Mouse (Mus musculus) kidney, embryonic 15.5 days (tissue): ENCODE measurements around the gene Nxpe2. TPM values are rescaled to one million over a fixed set of nuclear protein-coding genes. Genes with fewer than 3 reads are reported as not detected.
"Not testable (repeated sequence)": the region's sequence is repeated elsewhere in the genome, so short reads cannot be mapped to it uniquely, and the experiment has no call there.

Experiments used
- ATAC-seq: fragments of 200-750 bp; cut with Nextera tagmentation; replicated peaks from 2 replicates; pipeline ENCODE4 v1.8.0; 2017; ENCODE audit warnings: moderate TSS enrichment; ENCODE audit not compliant: low FRiP score
- H3K27ac ChIP-seq: fragments of 300-500 bp; sonication (generic); 2 replicates; pipeline ENCODE4 v1.5.1; 2015; ENCODE audit warnings: mild to moderate bottlenecking, inconsistent platforms
- H3K27me3 ChIP-seq: fragments of 300-500 bp; sonication (generic); 2 replicates; pipeline ENCODE4 v1.6.1; 2015; ENCODE audit warnings: inconsistent platforms
- H3K36me3 ChIP-seq: fragments of 300-500 bp; sonication (generic); 2 replicates; pipeline ENCODE4 v1.6.1; 2015; ENCODE audit warnings: inconsistent platforms
- H3K4me1 ChIP-seq: fragments of 300-500 bp; sonication (generic); 2 replicates; pipeline ENCODE4 v1.6.1; 2015; ENCODE audit warnings: inconsistent platforms
- H3K4me2 ChIP-seq: fragments of 300-500 bp; sonication (generic); 2 replicates; pipeline ENCODE4 v1.6.1; 2015; ENCODE audit warnings: moderate library complexity, mild to moderate bottlenecking, inconsistent platforms
- H3K4me3 ChIP-seq: fragments of 300-500 bp; sonication (generic); replicated peaks from 2 replicates; pipeline ENCODE4 v1.5.1; 2015; ENCODE audit warnings: mild to moderate bottlenecking, inconsistent platforms
- H3K9ac ChIP-seq: fragments of 300-500 bp; sonication (generic); 2 replicates; pipeline ENCODE4 v1.6.1; 2015; ENCODE audit warnings: mild to moderate bottlenecking, inconsistent platforms
- H3K9me3 ChIP-seq: fragments of 300-500 bp; sonication (generic); replicated peaks from 2 replicates; pipeline ENCODE4 v1.6.1; 2016; ENCODE audit warnings: inconsistent platforms
- WGBS: fragments of 180-500 bp; shearing (Covaris S2); methylation state at CpG from one replicate; pipeline ENCODE4 v1.1.7; 2015; ENCODE audit warnings: mixed read lengths; 5-methylcytosine and 5-hydroxymethylcytosine counted together
- polyA plus RNA-seq: library from polyadenylated mRNA; unstranded; fragments of >200 nt; fragmentation: Nextera tagmentation; extraction: Ambion mirVana; gene quantifications from 2 replicates; pipeline ENCODE4 v1.2.1, GENCODE M21; 2015

Gene Nxpe2
- polyA plus RNA-seq, 1 experiment from 2014 or later, result 2.7 TPM

GRCm38 (mm10) chr9:48345456-48345855 lies 7.8 kb downstream of the Nxpe2 start:
- H3K27me3 ChIP-seq, result no peaks in the 10 kb centered on the region
- ATAC-seq, result no peak
- 0 out of 2 replicates have a peak, but pooled peaks cover 2% of the 10 kb centered on the region for H3K4me1 ChIP-seq
- no peaks in the 10 kb centered on the region for H3K36me3 ChIP-seq
- no peak overlapping the region for H3K4me3 ChIP-seq
- H3K4me2 ChIP-seq, result no peak overlapping the region
- H3K9ac ChIP-seq, result no peak overlapping the region
- WGBS, result 80% methylated on average over 9 of the region's 9 CpGs
- no peak overlapping the region for H3K27ac ChIP-seq
- no peaks in the 10 kb centered on the region for H3K9me3 ChIP-seq

- Histone ChIP-seq H3K27ac (no peak overlapping the region), H3K4me1 (0 out of 2 replicates have a peak, but pooled peaks cover 2% of the 10 kb centered on the region), H3K4me2 (no peak overlapping the region), H3K4me3 (no peak overlapping the region), H3K27me3 (no peaks in the 10 kb centered on the region), H3K36me3 (no peaks in the 10 kb centered on the region), H3K9ac (no peak overlapping the region), H3K9me3 (no peaks in the 10 kb centered on the region)
- ATAC-seq, result peak; percentile 74; the same call in 1 of the 2 replicates
- WGBS, result 76% methylated on average over 10 of the region's 10 CpGs
Measured at GRCm38 (mm10) chr9:48340708-48341380, 12.4 kb downstream of the Nxpe2 start.

- ATAC-seq, result no peak
- Histone ChIP-seq H3K36me3 (no peaks in the 10 kb centered on the region), H3K27ac (no peak overlapping the region), H3K9ac (no peak overlapping the region), H3K4me2 (no peak overlapping the region), H3K9me3 (no peaks in the 10 kb centered on the region), H3K27me3 (no peaks in the 10 kb centered on the region), H3K4me1 (0 out of 2 replicates have a peak, but pooled peaks cover 2% of the 10 kb centered on the region), H3K4me3 (no peak overlapping the region)
- WGBS, result 64% methylated on average over 5 of the region's 5 CpGs
Measured at GRCm38 (mm10) chr9:48339563-48339962, 13.7 kb downstream of the Nxpe2 start.

- Histone ChIP-seq H3K9me3 (no peaks in the 10 kb centered on the region), H3K36me3 (no peaks in the 10 kb centered on the region), H3K27me3 (no peaks in the 10 kb centered on the region), H3K4me2 (no peak overlapping the region), H3K4me1 (0 out of 2 replicates have a peak, but pooled peaks cover 2% of the 10 kb centered on the region), H3K4me3 (no peak overlapping the region), H3K27ac (no peak overlapping the region), H3K9ac (no peak overlapping the region)
- WGBS, result 74% methylated on average over 4 of the region's 4 CpGs
- ATAC-seq, result no peak
Measured at GRCm38 (mm10) chr9:48338783-48339455, 14.3 kb downstream of the Nxpe2 start.

- Histone ChIP-seq H3K27me3 (no peaks in the 10 kb centered on the region), H3K4me2 (no peak overlapping the region), H3K4me1 (no peaks in the 10 kb centered on the region), H3K9me3 (no peaks in the 10 kb centered on the region), H3K9ac (no peak overlapping the region), H3K27ac (no peak overlapping the region), H3K36me3 (no peaks in the 10 kb centered on the region), H3K4me3 (no peak overlapping the region)
- 90% methylated on average over 7 of the region's 7 CpGs for WGBS
- ATAC-seq, result no peak
Measured at GRCm38 (mm10) chr9:48329597-48329996, 23.7 kb downstream of the Nxpe2 start.

GRCm38 (mm10) chr9:48326338-48326737 lies 26.9 kb downstream of the Nxpe2 start:
- no peak for ATAC-seq

GRCm38 (mm10) chr9:48315825-48316224 lies 37.4 kb downstream of the Nxpe2 start:
- ATAC-seq, result no peak
- Histone ChIP-seq H3K4me2 (no peak overlapping the region), H3K9me3 (no peaks in the 10 kb centered on the region), H3K27ac (no peak overlapping the region), H3K27me3 (no peaks in the 10 kb centered on the region), H3K9ac (no peak overlapping the region), H3K4me1 (no peaks in the 10 kb centered on the region), H3K36me3 (no peaks in the 10 kb centered on the region), H3K4me3 (no peak overlapping the region)
- WGBS, result 73% methylated on average over 1 of the region's 1 CpGs

More at GRCm38 (mm10) chr9:48326338-48326737, 26.9 kb downstream of the Nxpe2 start:
- Histone ChIP-seq H3K9ac (no peak overlapping the region), H3K4me3 (no peak overlapping the region), H3K36me3 (no peaks in the 10 kb centered on the region), H3K4me2 (no peak overlapping the region), H3K27ac (no peak overlapping the region), H3K4me1 (no peaks in the 10 kb centered on the region), H3K27me3 (no peaks in the 10 kb centered on the region), H3K9me3 (no peaks in the 10 kb centered on the region)
- WGBS, result 86% methylated on average over 9 of the region's 9 CpGs

GRCm38 (mm10) chr9:48314194-48314593 lies 39.1 kb downstream of the Nxpe2 start:
- Histone ChIP-seq H3K9ac (no peak overlapping the region), H3K27me3 (no peaks in the 10 kb centered on the region), H3K9me3 (no peaks in the 10 kb centered on the region), H3K27ac (peak overlapping the region; percentile 67; the same call in 1 of the 2 replicates), H3K4me1 (no peaks in the 10 kb centered on the region), H3K36me3 (no peaks in the 10 kb centered on the region), H3K4me3 (no peak overlapping the region), H3K4me2 (no peak overlapping the region)
- no peak for ATAC-seq
- WGBS, result 53% methylated on average over 3 of the region's 3 CpGs

- no peaks in the 10 kb centered on the region for H3K4me1 ChIP-seq
- no peak for ATAC-seq
- 77% methylated on average over 5 of the region's 5 CpGs for WGBS
- H3K4me2 ChIP-seq, result no peak overlapping the region
- H3K9ac ChIP-seq, result no peak overlapping the region
- no peaks in the 10 kb centered on the region for H3K9me3 ChIP-seq
- H3K36me3 ChIP-seq, result no peaks in the 10 kb centered on the region
- no peak overlapping the region for H3K27ac ChIP-seq
- no peaks in the 10 kb centered on the region for H3K27me3 ChIP-seq
- H3K4me3 ChIP-seq, result no peak overlapping the region
Measured at GRCm38 (mm10) chr9:48311241-48311640, 42.0 kb downstream of the Nxpe2 start.

- H3K27ac ChIP-seq, H3K4me3 ChIP-seq, H3K4me1 ChIP-seq, H3K9me3 ChIP-seq, H3K27me3 ChIP-seq, H3K4me2 ChIP-seq, H3K9ac ChIP-seq, H3K36me3 ChIP-seq, ATAC-seq: not testable (repeated sequence)
- 56% methylated on average over 5 of the region's 5 CpGs for WGBS
Measured at GRCm38 (mm10) chr9:48303564-48303963, 49.7 kb downstream of the Nxpe2 start.

GRCm38 (mm10) chr9:48298983-48299382 lies 54.3 kb downstream of the Nxpe2 start:
- no peaks in the 10 kb centered on the region for H3K4me1 ChIP-seq
- WGBS, result 81% methylated on average over 7 of the region's 7 CpGs
- H3K9ac ChIP-seq, result no peak overlapping the region
- no peaks in the 10 kb centered on the region for H3K36me3 ChIP-seq
- ATAC-seq, result no peak
- no peaks in the 10 kb centered on the region for H3K27me3 ChIP-seq
- H3K4me3 ChIP-seq, result no peak overlapping the region
- no peak overlapping the region for H3K4me2 ChIP-seq
- H3K9me3 ChIP-seq, result no peaks in the 10 kb centered on the region
- no peak overlapping the region for H3K27ac ChIP-seq

GRCm38 (mm10) chr9:48294754-48295153 lies 58.5 kb downstream of the Nxpe2 start:
- WGBS, result 80% methylated on average over 2 of the region's 2 CpGs
- H3K9ac ChIP-seq, result no peak overlapping the region
- ATAC-seq, result no peak
- H3K4me2 ChIP-seq, result no peak overlapping the region
- H3K4me3 ChIP-seq, result no peak overlapping the region
- H3K27me3 ChIP-seq, result no peaks in the 10 kb centered on the region
- no peak overlapping the region for H3K27ac ChIP-seq
- H3K36me3 ChIP-seq, result no peaks in the 10 kb centered on the region
- no peaks in the 10 kb centered on the region for H3K4me1 ChIP-seq
- no peaks in the 10 kb centered on the region for H3K9me3 ChIP-seq
